In the genomic region with DNA sequence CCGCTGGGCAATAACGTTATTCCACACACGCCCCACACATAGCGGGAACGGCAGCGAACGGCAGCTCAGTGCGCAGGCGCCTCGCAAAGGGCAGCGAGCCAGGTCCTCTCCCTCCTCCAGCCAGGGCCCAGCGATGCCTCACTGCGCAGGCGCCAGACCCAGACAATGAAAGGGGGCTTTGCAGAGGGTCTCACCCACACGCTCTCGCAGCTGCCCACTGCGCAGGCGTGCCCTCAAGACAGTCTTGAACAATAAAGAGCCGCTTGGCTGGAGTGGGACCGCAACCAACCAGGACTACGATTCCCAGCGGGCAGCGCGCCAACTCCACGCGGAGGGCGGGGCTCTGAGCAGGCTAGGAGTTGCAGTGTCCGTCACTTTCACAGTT, we compare ENCODE assay signal across 8 mouse cellular contexts. TPM values are rescaled to one million over a fixed set of nuclear protein-coding genes. Genes with fewer than 3 reads are reported as not detected.
DNase-seq lines count a peak whose midpoint lies in the region; ATAC-seq lines count a peak whose summit lies in the region.

A gene (minus strand): TSS at position 32 of the 385 bp plus-strand sequence.

- no peaks in the 10 kb centered on the region for H3K36me3 ChIP-seq in hindbrain, embryonic 11.5 days (ENCODE audit: control insufficient read depth, insufficient read depth, low read length)
- no peaks in the 10 kb centered on the region for H3K36me3 ChIP-seq in lung, embryonic 16.5 days (ENCODE audit: control insufficient read depth, insufficient read depth, low read length)

- no peaks in the 10 kb centered on the region for H3K9me3 ChIP-seq in hindbrain, embryonic 11.5 days (ENCODE audit: control insufficient read depth, low read length)
- H3K9me3 ChIP-seq in lung, embryonic 16.5 days (ENCODE audit: control insufficient read depth, low read length): no peaks in the 10 kb centered on the region

- under 1% methylated on average over 26 of the region's 28 CpGs for WGBS in hindbrain, embryonic 11.5 days
- under 1% methylated on average over 28 of the region's 28 CpGs for WGBS in lung, embryonic 16.5 days

- no peaks in the 10 kb centered on the region for H3K27me3 ChIP-seq in hindbrain, embryonic 11.5 days (ENCODE audit: control insufficient read depth, insufficient read depth, low read length)
- H3K27me3 ChIP-seq in lung, embryonic 16.5 days (ENCODE audit: control insufficient read depth, insufficient read depth, low read depth, low read length): no peaks in the 10 kb centered on the region

- peak within 1 kb of the TSS; percentile 63 for H3K4me2 ChIP-seq in hindbrain, embryonic 11.5 days (replicated peaks; ENCODE audit: low read depth, low read length)
- peak within 1 kb of the TSS; percentile 76 for H3K4me2 ChIP-seq in lung, embryonic 16.5 days (ENCODE audit: low read depth, low read length)

- H3K27ac ChIP-seq in hindbrain, embryonic 11.5 days (ENCODE audit: low read depth, low read length): peak within 1 kb of the TSS; percentile 100
- peak within 1 kb of the TSS; percentile 90 for H3K27ac ChIP-seq in lung, embryonic 16.5 days (ENCODE audit: low read length)

- H3K4me1 ChIP-seq in hindbrain, embryonic 11.5 days (replicated peaks; ENCODE audit: control insufficient read depth, insufficient read depth, low read length): no peaks in the 10 kb centered on the region
- peaks cover 16% of the 10 kb centered on the region; the same call in 1 of the 2 replicates for H3K4me1 ChIP-seq in lung, embryonic 16.5 days (replicated peaks; ENCODE audit: control insufficient read depth, insufficient read depth, low read length)

- peak; percentile 96 for ATAC-seq in hindbrain, embryonic 11.5 days (ENCODE audit: low FRiP score)
- peak; percentile 94 for ATAC-seq in lung, embryonic 16.5 days (ENCODE audit: low read depth)

- peak within 1 kb of the TSS; percentile 93 for H3K4me3 ChIP-seq in hindbrain, embryonic 11.5 days (ENCODE audit: low read depth, low read length)
- peak within 1 kb of the TSS; percentile 92 for H3K4me3 ChIP-seq in lung, embryonic 16.5 days (ENCODE audit: low read length)

- peak within 1 kb of the TSS; percentile 96 for H3K9ac ChIP-seq in hindbrain, embryonic 11.5 days (ENCODE audit: low read depth, low read length)
- H3K9ac ChIP-seq in lung, embryonic 16.5 days (ENCODE audit: low read length): peak within 1 kb of the TSS; percentile 90

- DNase-seq in NIH3T3 (ENCODE audit: low read depth): peak; percentile 98
- DNase-seq in cerebellum, adult 9-11 months: peak; percentile 96
- peak; percentile 85 to 98 for DNase-seq in frontal cortex, adult 2 months (ENCODE audit: extremely low spot score in 1 of 2, low spot score in 1 of 2)
- peak; percentile 100 for DNase-seq in hindbrain, embryonic 11.5 days (ENCODE audit: low spot score)
- peak; percentile 95 for DNase-seq in layer of hippocampus, adult 9-11 months
- DNase-seq in ovary, postnatal 10 days (ENCODE audit: low spot score): peak; percentile 99
- peak; percentile 93 for DNase-seq in thymus, postnatal 0 days (ENCODE audit: low spot score)

RNA-seq across cellular contexts. Expression of the gene that starts here (rescaled TPM):
- 57.3 and 62.2 TPM in 2 replicates for polyA plus RNA-seq in frontal cortex, adult 2 months (2012; rRNA removed)
- polyA plus RNA-seq in hindbrain, embryonic 11.5 days (2014; fragmentation: Nextera tagmentation; extraction: Ambion mirVana): 80.1 and 108 TPM in 2 replicates
- 15.5 and 17.9 TPM in 2 replicates for polyA plus RNA-seq in lung, embryonic 16.5 days (2015; fragmentation: Nextera tagmentation; extraction: Ambion mirVana)
- 15.0 and 16.4 TPM in 2 replicates for polyA plus RNA-seq in thymus, postnatal 0 days (2015; fragmentation: Nextera tagmentation; extraction: Ambion mirVana)

Comparison
In these comparisons a context has a peak if more than half of its experiments do, and no peak if none do; other contexts are left out.
1. Peak in every context shown above with its lines: DNase-seq, ATAC-seq, H3K4me3 ChIP-seq and H3K27ac ChIP-seq.